8 mouse cellular contexts compared by ENCODE assay signal in the genomic region with DNA sequence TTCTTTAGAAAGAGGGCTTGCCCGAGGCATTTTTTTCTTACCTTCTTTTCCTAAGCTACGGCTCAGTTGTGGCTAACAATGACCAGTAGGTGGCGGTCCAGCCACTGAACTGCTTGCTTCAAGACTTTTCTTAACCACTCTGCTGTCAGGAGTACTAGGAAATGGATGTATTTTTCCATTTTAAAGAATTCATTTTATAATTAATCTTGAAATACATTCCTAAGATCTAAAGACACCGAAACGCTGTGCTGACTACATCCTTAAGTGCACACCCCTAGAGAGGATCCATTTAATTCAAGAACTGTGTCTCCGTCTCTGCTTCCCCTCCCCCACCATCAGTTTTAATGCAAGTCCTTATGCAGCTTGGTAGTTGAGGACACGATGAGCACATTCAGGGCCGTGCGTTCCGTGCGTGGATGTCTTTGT.
DNase-seq lines count a peak whose midpoint lies in the region; ATAC-seq lines count a peak whose summit lies in the region.

No protein-coding gene starts in this region.

- H3K36me3 ChIP-seq in hindbrain, embryonic 16.5 days (ENCODE audit: control insufficient read depth, insufficient read depth, low read length), result no peaks in the 10 kb centered on the region

- H3K4me2 ChIP-seq in hindbrain, embryonic 16.5 days (ENCODE audit: low read length), result peak overlapping the region; percentile 81

- peak overlapping the region; percentile 39 for H3K4me3 ChIP-seq in hindbrain, embryonic 16.5 days (ENCODE audit: low read length)

- 0 out of 2 replicates have a peak, but pooled peaks have one; percentile 68 for ATAC-seq in cerebellum, adult (ENCODE audit: insufficient number of reproducible peaks, low FRiP score, low TSS enrichment)
- ATAC-seq in hindbrain, embryonic 16.5 days, result peak; percentile 86

- no peak overlapping the region for H3K27ac ChIP-seq in hindbrain, embryonic 16.5 days (ENCODE audit: low read depth, low read length)

- 1% methylated on average over 11 of the region's 11 CpGs for WGBS in hindbrain, embryonic 16.5 days

- peaks cover 7% of the 10 kb centered on the region for H3K4me1 ChIP-seq in hindbrain, embryonic 16.5 days (ENCODE audit: control insufficient read depth, insufficient read depth, low read depth, low read length)

- peak overlapping the region; percentile 31; the same call in 1 of the 2 replicates for H3K9ac ChIP-seq in hindbrain, embryonic 16.5 days (ENCODE audit: low read depth, low read length)

- no peaks in the 10 kb centered on the region for H3K9me3 ChIP-seq in hindbrain, embryonic 16.5 days (ENCODE audit: control insufficient read depth, low read length)

- no peak for DNase-seq in cerebellum, adult 11-12 months
- DNase-seq in cerebellum, adult 8-10 months, result peak; percentile 14
- peak; percentile 46 to 83 for DNase-seq in frontal cortex, adult 2 months (ENCODE audit: extremely low spot score in 1 of 2, low spot score in 1 of 2)
- peak; percentile 24 for DNase-seq in left cerebral cortex, adult 11 months (ENCODE audit: low spot score)
- DNase-seq in lung, postnatal 25 days (ENCODE audit: low spot score), result peak; percentile 53
- DNase-seq in skeletal muscle tissue, adult 2 months (ENCODE audit: low read depth, low spot score), result peak; percentile 57

- H3K27me3 ChIP-seq in hindbrain, embryonic 16.5 days (replicated peaks; ENCODE audit: control insufficient read depth, insufficient read depth, low read length), result no peaks in the 10 kb centered on the region
